ENCODE assay signal across 10 mouse cellular contexts in the genomic region with DNA sequence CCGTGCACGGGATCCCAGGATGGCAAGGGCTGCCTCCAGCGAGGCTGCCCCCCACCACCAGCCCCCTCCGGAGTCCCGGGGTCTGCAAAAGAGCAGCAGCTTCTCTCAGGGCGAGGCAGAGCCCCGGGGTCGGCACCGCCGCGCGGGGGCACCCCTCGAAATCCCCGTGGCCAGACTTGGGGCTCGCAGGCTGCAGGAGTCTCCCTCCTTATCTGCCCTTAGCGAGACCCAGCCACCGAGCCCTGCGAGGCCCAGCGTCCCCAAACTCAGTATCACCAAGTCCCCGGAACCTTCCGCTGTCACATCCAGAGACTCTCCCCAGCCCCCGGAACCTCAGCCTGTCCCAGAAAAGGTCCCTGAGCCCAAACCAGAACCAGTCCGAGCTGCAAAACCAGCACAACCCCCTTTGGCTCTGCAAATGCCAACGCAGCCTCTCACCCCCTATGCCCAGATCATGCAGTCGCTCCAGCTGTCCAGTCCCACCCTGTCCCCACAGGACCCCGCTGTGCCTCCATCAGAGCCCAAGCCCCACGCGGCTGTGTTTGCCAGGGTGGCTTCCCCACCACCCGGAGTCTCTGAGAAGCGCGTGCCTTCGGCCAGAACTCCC. TPM values are rescaled to one million over a fixed set of nuclear protein-coding genes. Genes with fewer than 3 reads are reported as not detected.
DNase-seq lines count a peak whose midpoint lies in the region; ATAC-seq and TF ChIP-seq lines count a peak whose summit lies in the region.
"Had no signal": no experiment of that assay in that cellular context is flagged by ENCODE, and none has a peak within 500 bp of the region (broad histone marks: within the 10 kb centered on the region; RNA-seq: fewer than 3 reads in every experiment).

No protein-coding gene starts in this region.

- ATAC-seq in heart, embryonic 15.5 days (replicated peaks; ENCODE audit: insufficient number of reproducible peaks, insufficient read depth, low FRiP score, low read depth): no peak
- no peak for ATAC-seq in liver, postnatal 0 days
- ATAC-seq in megakaryocyte progenitor cell, adult 5-6 weeks (replicated peaks; ENCODE audit: poor library complexity): no peak

- H3K27me3 ChIP-seq in heart, embryonic 15.5 days: peaks cover 46% of the 10 kb centered on the region
- H3K27me3 ChIP-seq in hindbrain, embryonic 10.5 days (ENCODE audit: insufficient read depth, poor library complexity, severe bottlenecking): peaks cover 78% of the 10 kb centered on the region
- H3K27me3 ChIP-seq in liver, postnatal 0 days (ENCODE audit: insufficient read depth, low read length): peaks cover 47% of the 10 kb centered on the region

- H3K9ac ChIP-seq in heart, embryonic 15.5 days: peak overlapping the region; percentile 43; the same call in 1 of the 2 replicates
- peak overlapping the region; percentile 26; the same call in 1 of the 2 replicates for H3K9ac ChIP-seq in liver, postnatal 0 days (replicated peaks)

- peaks cover 50% of the 10 kb centered on the region for H3K36me3 ChIP-seq in heart, embryonic 15.5 days
- H3K36me3 ChIP-seq in hindbrain, embryonic 10.5 days: peaks cover 6% of the 10 kb centered on the region; the same call in 1 of the 2 replicates
- no peaks in the 10 kb centered on the region for H3K36me3 ChIP-seq in liver, postnatal 0 days (replicated peaks; ENCODE audit: insufficient read depth, low read length)
- H3K36me3 ChIP-seq: G1E had no signal

- no peak for DNase-seq in heart, adult 8-10 months (ENCODE audit: low spot score)
- peak; percentile 43 for DNase-seq in hindbrain, embryonic 10.5 days (ENCODE audit: low spot score)
- no peak for DNase-seq in liver, postnatal 0 days
- no peak for DNase-seq in adrenal gland, postnatal 10 days
- no peak for DNase-seq in layer of hippocampus, adult 9-10 months (ENCODE audit: low spot score)

- no peaks in the 10 kb centered on the region for H3K9me3 ChIP-seq in heart, embryonic 15.5 days (replicated peaks)
- H3K9me3 ChIP-seq in hindbrain, embryonic 10.5 days: no peaks in the 10 kb centered on the region
- H3K9me3 ChIP-seq in liver, postnatal 0 days (ENCODE audit: low read length): no peaks in the 10 kb centered on the region
- H3K9me3 ChIP-seq: G1E had no signal

- H3K4me1 ChIP-seq in heart, embryonic 15.5 days (replicated peaks): peaks cover 24% of the 10 kb centered on the region
- H3K4me1 ChIP-seq in brown adipose tissue, adult 24 weeks (ENCODE audit: control insufficient read depth, insufficient read depth, insufficient read length, low read length): no peaks in the 10 kb centered on the region
- peaks cover 55% of the 10 kb centered on the region for H3K4me1 ChIP-seq in hindbrain, embryonic 10.5 days (replicated peaks)
- H3K4me1 ChIP-seq in liver, postnatal 0 days (ENCODE audit: insufficient read depth): peaks cover 3% of the 10 kb centered on the region; the same call in 1 of the 2 replicates

- no peak overlapping the region for H3K27ac ChIP-seq in heart, embryonic 15.5 days
- no peak overlapping the region for H3K27ac ChIP-seq in brown adipose tissue, adult 24 weeks (replicated peaks; ENCODE audit: low read depth, low read length)
- peak overlapping the region; percentile 72 for H3K27ac ChIP-seq in hindbrain, embryonic 10.5 days
- no peak overlapping the region for H3K27ac ChIP-seq in liver, postnatal 0 days (ENCODE audit: low read depth)
- H3K27ac ChIP-seq: macrophage had no signal

- WGBS in heart, embryonic 15.5 days: 19% methylated on average over 29 of the region's 32 CpGs
- WGBS in hindbrain, embryonic 10.5 days: 3% methylated on average over 32 of the region's 32 CpGs
- 4% methylated on average over 30 of the region's 32 CpGs for WGBS in liver, postnatal 0 days (ENCODE audit: insufficient replicate concordance)

- no peak for TF ChIP-seq EP300 in liver, postnatal 0 days (IDR thresholded peaks at IDR 0.05; ENCODE audit: low read depth)

- H3K4me2 ChIP-seq in heart, embryonic 15.5 days: peak overlapping the region; percentile 58
- H3K4me2 ChIP-seq in liver, postnatal 0 days (ENCODE audit: low read depth, low read length): peak overlapping the region; percentile 53

- peak overlapping the region; percentile 35 for H3K4me3 ChIP-seq in heart, embryonic 15.5 days
- H3K4me3 ChIP-seq in brown adipose tissue, adult 24 weeks (ENCODE audit: insufficient read depth, low read depth, low read length): peak overlapping the region; percentile 9; the same call in 1 of the 2 replicates
- peak overlapping the region; percentile 53 for H3K4me3 ChIP-seq in hindbrain, embryonic 10.5 days
- peak overlapping the region; percentile 13; the same call in 1 of the 2 replicates for H3K4me3 ChIP-seq in liver, postnatal 0 days (ENCODE audit: low read depth, low read length)

- TF ChIP-seq CTCF in liver, postnatal 0 days (IDR thresholded peaks at IDR 0.05; ENCODE audit: low read depth): no peak

RNA-seq across cellular contexts. Expression of a gene that starts 13.4 kb away (rescaled TPM):
- 63.9 and 81.8 TPM in 2 replicates for polyA plus RNA-seq in heart, embryonic 15.5 days (2015; fragmentation: Nextera tagmentation; extraction: Ambion mirVana)
- total RNA-seq in heart, adult 8-10 months (2022): 10 to 100 TPM; 34.1 to 44.8 (median 40.8) TPM
- polyA plus RNA-seq in brown adipose tissue, adult 24 weeks (2012; ENCODE audit: insufficient read depth, insufficient read length, missing spikeins): 31.6 and 47.1 TPM in 2 replicates
- polyA plus RNA-seq in hindbrain, embryonic 10.5 days (2016; fragmentation: Nextera tagmentation; extraction: Ambion mirVana): 62.3 and 91.2 TPM in 2 replicates
- 21.0 and 22.0 TPM in 2 replicates for polyA plus RNA-seq in liver, postnatal 0 days (2015; fragmentation: Nextera tagmentation; extraction: Ambion mirVana)
- total RNA-seq in megakaryocyte progenitor cell, adult 5-6 weeks (2015): 65.8 and 74.1 TPM in 2 replicates
- 87.0 and 98.6 TPM in 2 replicates for total RNA-seq in megakaryocyte progenitor cell, adult 5-6 weeks (2017)
- 10 to 100 TPM; 58.6 to 61.8 TPM for total RNA-seq in adrenal gland, postnatal 10 days (2021)

RNA-seq across cellular contexts. Expression of a gene that starts 27.9 kb away (rescaled TPM):
- polyA plus RNA-seq in heart, embryonic 15.5 days (2015; fragmentation: Nextera tagmentation; extraction: Ambion mirVana): 0.40 and 0.81 TPM in 2 replicates
- total RNA-seq in heart, adult 8-10 months (2022): not detected
- not detected in 2 replicates for polyA plus RNA-seq in brown adipose tissue, adult 24 weeks (2012; ENCODE audit: insufficient read depth, insufficient read length, missing spikeins)
- 3.8 and 9.3 TPM in 2 replicates for polyA plus RNA-seq in hindbrain, embryonic 10.5 days (2016; fragmentation: Nextera tagmentation; extraction: Ambion mirVana)
- polyA plus RNA-seq in liver, postnatal 0 days (2015; fragmentation: Nextera tagmentation; extraction: Ambion mirVana): not detected in 2 replicates
- not detected in 2 replicates for total RNA-seq in megakaryocyte progenitor cell, adult 5-6 weeks (2015)
- total RNA-seq in megakaryocyte progenitor cell, adult 5-6 weeks (2017): not detected in 2 replicates
- 1 to 10 TPM; 2.5 to 3.3 TPM for total RNA-seq in adrenal gland, postnatal 10 days (2021)
- polyA plus RNA-seq: macrophage had no signal

RNA-seq across cellular contexts. Expression of a gene that starts 47.2 kb away (rescaled TPM):
- polyA plus RNA-seq in heart, embryonic 15.5 days (2015; fragmentation: Nextera tagmentation; extraction: Ambion mirVana): 44.5 and 54.4 TPM in 2 replicates
- total RNA-seq in heart, adult 8-10 months (2022): 100 to 1,000 TPM; 131 to 145 (median 137) TPM
- polyA plus RNA-seq in brown adipose tissue, adult 24 weeks (2012; ENCODE audit: insufficient read depth, insufficient read length, missing spikeins): 5.7 and 11.3 TPM in 2 replicates
- 19.0 and 20.2 TPM in 2 replicates for polyA plus RNA-seq in hindbrain, embryonic 10.5 days (2016; fragmentation: Nextera tagmentation; extraction: Ambion mirVana)
- 3.4 and 3.5 TPM in 2 replicates for polyA plus RNA-seq in liver, postnatal 0 days (2015; fragmentation: Nextera tagmentation; extraction: Ambion mirVana)
- total RNA-seq in megakaryocyte progenitor cell, adult 5-6 weeks (2015): not detected in 2 replicates
- not detected in 2 replicates for total RNA-seq in megakaryocyte progenitor cell, adult 5-6 weeks (2017)
- total RNA-seq in adrenal gland, postnatal 10 days (2021): 10 to 100 TPM; 12.8 to 30.6 TPM

RNA-seq across cellular contexts. Expression of a gene that starts 56.8 kb away (rescaled TPM):
- 23.9 and 36.6 TPM in 2 replicates for polyA plus RNA-seq in heart, embryonic 15.5 days (2015; fragmentation: Nextera tagmentation; extraction: Ambion mirVana)
- 10 to 100 TPM; 22.4 to 23.9 (median 23.6) TPM for total RNA-seq in heart, adult 8-10 months (2022)
- polyA plus RNA-seq in brown adipose tissue, adult 24 weeks (2012; ENCODE audit: insufficient read depth, insufficient read length, missing spikeins): 3.5 and 5.8 TPM in 2 replicates
- polyA plus RNA-seq in hindbrain, embryonic 10.5 days (2016; fragmentation: Nextera tagmentation; extraction: Ambion mirVana): 25.1 and 29.8 TPM in 2 replicates
- 3.1 and 3.3 TPM in 2 replicates for polyA plus RNA-seq in liver, postnatal 0 days (2015; fragmentation: Nextera tagmentation; extraction: Ambion mirVana)
- total RNA-seq in megakaryocyte progenitor cell, adult 5-6 weeks (2015): 0.27 and 0.83 TPM in 2 replicates
- 0.57 and 2.0 TPM in 2 replicates for total RNA-seq in megakaryocyte progenitor cell, adult 5-6 weeks (2017)
- 10 to 100 TPM; 36.9 to 43.6 TPM for total RNA-seq in adrenal gland, postnatal 10 days (2021)

RNA-seq across cellular contexts. Expression of a gene that starts 57.0 kb away (rescaled TPM):
- polyA plus RNA-seq in heart, embryonic 15.5 days (2015; fragmentation: Nextera tagmentation; extraction: Ambion mirVana): 0.39 and 0.80 TPM in 2 replicates
- under 1 TPM; 0.31 to 0.75 (median 0.42) TPM for total RNA-seq in heart, adult 8-10 months (2022)
- polyA plus RNA-seq in brown adipose tissue, adult 24 weeks (2012; ENCODE audit: insufficient read depth, insufficient read length, missing spikeins): not detected in 2 replicates
- polyA plus RNA-seq in hindbrain, embryonic 10.5 days (2016; fragmentation: Nextera tagmentation; extraction: Ambion mirVana): 8.6 and 20.4 TPM in 2 replicates
- 0.08 TPM in 1 of 2 replicates, not detected in the other for polyA plus RNA-seq in liver, postnatal 0 days (2015; fragmentation: Nextera tagmentation; extraction: Ambion mirVana)
- not detected in 2 replicates for total RNA-seq in megakaryocyte progenitor cell, adult 5-6 weeks (2015)
- 2.9 TPM in 1 of 2 replicates, not detected in the other for total RNA-seq in megakaryocyte progenitor cell, adult 5-6 weeks (2017)
- total RNA-seq in adrenal gland, postnatal 10 days (2021): 1 to 10 TPM; 2.5 to 3.8 TPM
- polyA plus RNA-seq: macrophage had no signal
